Mouse (Mus musculus): Measurements from ENCODE around the gene A2ml1. TPM values are rescaled to one million over a fixed set of nuclear protein-coding genes. Genes with fewer than 3 reads are reported as not detected.
A peak's percentile ranks its signal among the peaks of the same experiment; 100 is the strongest.

The A2ml1 gene
- polyA plus RNA-seq, 1 experiment from 2014 or later, result 0.20 TPM

DNA sequence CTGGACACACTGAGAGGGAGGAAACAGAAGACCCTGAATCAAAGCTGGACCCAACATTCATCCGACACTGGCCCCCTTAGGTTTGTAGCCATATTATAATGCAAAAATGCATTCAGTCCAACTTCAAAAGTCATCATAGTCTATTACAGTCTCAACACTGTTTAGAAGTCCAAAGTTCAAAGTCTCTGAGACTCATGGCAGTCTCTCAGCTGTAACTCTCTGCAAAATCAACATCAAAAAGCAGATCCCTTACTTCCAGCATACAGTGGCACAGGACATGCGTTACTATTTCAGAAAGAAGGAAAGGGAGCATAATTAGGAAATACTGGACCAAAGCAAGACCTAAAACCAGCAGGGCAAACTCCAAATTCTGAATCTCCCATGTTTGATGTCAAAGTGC is 46.2 kb downstream of the A2ml1 start:
- Histone ChIP-seq H3K4me3 (no peak overlapping the region), H3K9me3 (no peaks in the 10 kb centered on the region), H3K4me1 (no peaks in the 10 kb centered on the region), H3K36me3 (no peaks in the 10 kb centered on the region), H3K27me3 (ENCODE audit: insufficient read depth, poor library complexity, severe bottlenecking) (no peaks in the 10 kb centered on the region), H3K27ac (no peak overlapping the region)
- no peak for DNase-seq (ENCODE audit: low spot score)
- WGBS, result 83% methylated on average over 2 of the region's 2 CpGs

DNA sequence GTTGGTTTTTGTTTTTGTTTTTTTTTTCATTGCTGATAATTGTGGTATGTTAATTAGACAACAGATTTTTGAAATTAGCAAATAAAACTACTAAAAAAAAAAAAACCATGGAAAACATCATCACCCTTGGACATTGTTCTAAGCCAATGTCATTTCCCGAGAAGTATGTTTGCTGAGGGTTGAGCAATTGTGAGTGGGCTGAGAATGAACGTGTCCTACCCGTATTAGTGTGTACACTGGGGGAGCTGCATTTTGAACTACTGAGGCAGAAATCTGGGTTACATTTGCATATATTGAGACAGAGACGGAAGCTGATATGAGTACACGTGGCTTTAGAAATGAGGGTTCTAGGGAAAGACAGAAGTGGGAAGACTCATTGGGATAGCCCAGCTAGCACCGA is 48.1 kb downstream of the A2ml1 start:
- WGBS, result 90% methylated on average over 6 of the region's 6 CpGs
- no peaks in the 10 kb centered on the region for H3K36me3 ChIP-seq
- no peaks in the 10 kb centered on the region for H3K27me3 ChIP-seq (ENCODE audit: insufficient read depth, poor library complexity, severe bottlenecking)
- H3K9me3 ChIP-seq, result no peaks in the 10 kb centered on the region
- H3K27ac ChIP-seq, result no peak overlapping the region
- no peak for DNase-seq (ENCODE audit: low spot score)
- no peaks in the 10 kb centered on the region for H3K4me1 ChIP-seq
- H3K4me3 ChIP-seq, result no peak overlapping the region

DNA sequence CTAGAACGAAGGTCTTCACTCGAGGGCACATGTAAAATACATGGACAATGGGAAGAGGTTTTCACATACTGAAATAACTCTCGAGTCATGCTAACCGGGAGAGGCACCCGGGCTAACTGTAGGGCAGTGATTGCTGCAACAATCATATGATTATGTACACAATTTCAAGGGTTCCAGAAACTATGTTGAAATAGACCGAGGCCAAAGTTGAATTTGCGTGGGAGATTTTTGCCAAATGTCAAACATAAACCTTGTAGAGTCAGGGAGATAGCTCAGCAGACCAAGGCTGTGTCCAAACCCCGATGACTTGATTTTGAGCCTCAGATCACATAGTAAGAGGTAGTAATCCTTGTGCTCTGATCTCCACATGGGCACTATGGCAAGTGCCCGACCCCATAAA is 48.7 kb downstream of the A2ml1 start:
- Histone ChIP-seq H3K27me3 (ENCODE audit: insufficient read depth, poor library complexity, severe bottlenecking) (no peaks in the 10 kb centered on the region), H3K4me1 (no peaks in the 10 kb centered on the region), H3K4me3 (no peak overlapping the region), H3K9me3 (no peaks in the 10 kb centered on the region), H3K36me3 (no peaks in the 10 kb centered on the region), H3K27ac (no peak overlapping the region)
- 85% methylated on average over 9 of the region's 9 CpGs for WGBS
- no peak for DNase-seq (ENCODE audit: low spot score)

DNA sequence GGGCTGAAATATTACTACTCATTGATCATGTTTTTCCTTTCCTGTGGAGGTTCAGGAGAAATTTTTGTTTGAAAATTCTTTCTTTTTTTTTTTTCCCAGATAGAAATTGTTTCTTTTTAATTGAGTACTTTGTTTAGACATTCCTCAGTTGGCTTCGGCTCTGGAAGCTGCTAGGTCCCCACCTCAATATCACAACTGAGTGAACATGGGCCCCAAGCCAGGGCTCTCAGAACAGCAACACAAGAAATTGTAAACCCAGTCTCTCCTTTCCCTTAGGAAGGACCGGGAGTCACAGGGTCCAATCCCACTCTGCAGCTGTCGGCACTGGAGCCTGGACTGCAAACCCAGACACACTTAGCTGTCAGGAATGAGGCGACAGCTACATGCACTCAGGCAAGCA is 52.9 kb downstream of the A2ml1 start:
- no peak for DNase-seq (ENCODE audit: low spot score)
- H3K27ac ChIP-seq, result no peak overlapping the region
- no peaks in the 10 kb centered on the region for H3K9me3 ChIP-seq
- WGBS, result 45% methylated on average over 4 of the region's 4 CpGs
- no peaks in the 10 kb centered on the region for H3K36me3 ChIP-seq
- no peaks in the 10 kb centered on the region for H3K4me1 ChIP-seq
- no peaks in the 10 kb centered on the region for H3K27me3 ChIP-seq (ENCODE audit: insufficient read depth, poor library complexity, severe bottlenecking)
- no peak overlapping the region for H3K4me3 ChIP-seq

DNA sequence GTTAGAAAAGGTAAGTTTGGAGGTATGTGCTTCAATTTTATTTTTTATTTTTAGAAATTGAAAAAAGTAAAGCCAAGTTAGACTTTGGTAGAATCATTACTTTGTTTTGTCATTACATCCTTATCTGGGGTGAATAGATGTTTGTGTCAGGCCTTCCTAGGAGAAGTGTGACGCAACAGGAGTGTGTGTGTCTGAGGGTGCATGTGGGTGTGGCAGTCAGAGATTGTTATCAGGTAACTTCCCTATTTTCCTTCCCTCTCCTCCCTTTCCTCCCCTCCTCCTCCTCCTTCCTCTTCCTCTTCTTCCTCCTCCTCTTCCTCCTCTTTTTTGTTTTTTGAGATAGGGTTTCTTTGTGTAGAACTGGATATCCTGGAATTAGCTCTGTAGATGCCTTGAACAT is 54.3 kb downstream of the A2ml1 start:
- H3K4me3 ChIP-seq, result no peak overlapping the region
- no peaks in the 10 kb centered on the region for H3K9me3 ChIP-seq
- no peaks in the 10 kb centered on the region for H3K36me3 ChIP-seq
- no peak for DNase-seq (ENCODE audit: low spot score)
- WGBS, result 52% methylated on average over 1 of the region's 1 CpGs
- no peaks in the 10 kb centered on the region for H3K27me3 ChIP-seq (ENCODE audit: insufficient read depth, poor library complexity, severe bottlenecking)
- no peaks in the 10 kb centered on the region for H3K4me1 ChIP-seq
- no peak overlapping the region for H3K27ac ChIP-seq

DNA sequence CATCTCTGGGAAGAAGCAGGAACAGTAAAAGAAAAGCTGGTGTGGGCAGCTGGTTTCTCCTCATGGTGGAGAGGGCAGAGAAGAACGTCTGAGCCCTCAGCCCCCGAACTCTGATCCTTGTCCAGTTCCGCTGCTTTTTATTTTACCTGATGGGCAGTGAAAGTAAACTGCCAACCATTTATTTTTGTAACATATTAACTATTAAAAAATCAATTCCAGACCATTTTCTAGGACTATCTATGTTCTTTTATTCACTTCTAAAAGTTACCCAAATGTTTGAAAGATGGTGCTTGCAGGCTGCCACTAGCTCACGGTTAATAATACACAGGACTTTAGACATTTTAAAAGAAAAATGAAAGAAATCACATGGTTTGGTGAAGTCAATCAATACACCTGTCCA is 54.8 kb downstream of the A2ml1 start, which contains the start of gene Pzp:
Pzp (minus strand) TSS at position 120 of the 400 bp plus-strand sequence.
- H3K27me3 ChIP-seq (ENCODE audit: insufficient read depth, poor library complexity, severe bottlenecking), result no peaks in the 10 kb centered on the region
- H3K27ac ChIP-seq, result no peak within 1 kb of the TSS
- no peaks in the 10 kb centered on the region for H3K36me3 ChIP-seq
- 84% methylated on average over 4 of the region's 4 CpGs for WGBS
- H3K9me3 ChIP-seq, result no peaks in the 10 kb centered on the region
- DNase-seq (ENCODE audit: low spot score), result no peak
- no peaks in the 10 kb centered on the region for H3K4me1 ChIP-seq
- no peak within 1 kb of the TSS for H3K4me3 ChIP-seq

DNA sequence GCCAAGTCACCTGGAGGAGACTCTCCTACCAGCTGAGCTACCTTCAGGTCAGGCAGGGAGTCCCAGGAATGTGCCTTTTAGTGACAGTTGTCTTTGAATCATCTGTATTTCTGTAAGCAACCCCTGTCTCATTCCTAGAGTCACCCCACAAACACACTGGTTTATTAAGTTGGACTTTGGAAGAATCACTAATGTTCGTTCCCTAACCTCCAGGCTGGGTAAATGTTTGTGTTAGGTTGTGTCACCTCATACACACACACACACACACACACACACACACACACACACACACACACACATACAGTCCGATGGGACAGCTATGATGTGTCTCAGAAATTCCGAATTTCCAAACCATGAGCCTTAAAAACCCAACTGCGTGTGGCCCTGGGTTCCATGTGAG is 55.6 kb downstream of the A2ml1 start:
- Histone ChIP-seq H3K4me1 (no peaks in the 10 kb centered on the region), H3K27ac (no peak overlapping the region), H3K9me3 (no peaks in the 10 kb centered on the region), H3K4me3 (no peak overlapping the region), H3K36me3 (no peaks in the 10 kb centered on the region), H3K27me3 (ENCODE audit: insufficient read depth, poor library complexity, severe bottlenecking) (no peaks in the 10 kb centered on the region)
- DNase-seq (ENCODE audit: low spot score), result no peak
- 87% methylated on average over 4 of the region's 4 CpGs for WGBS

DNA sequence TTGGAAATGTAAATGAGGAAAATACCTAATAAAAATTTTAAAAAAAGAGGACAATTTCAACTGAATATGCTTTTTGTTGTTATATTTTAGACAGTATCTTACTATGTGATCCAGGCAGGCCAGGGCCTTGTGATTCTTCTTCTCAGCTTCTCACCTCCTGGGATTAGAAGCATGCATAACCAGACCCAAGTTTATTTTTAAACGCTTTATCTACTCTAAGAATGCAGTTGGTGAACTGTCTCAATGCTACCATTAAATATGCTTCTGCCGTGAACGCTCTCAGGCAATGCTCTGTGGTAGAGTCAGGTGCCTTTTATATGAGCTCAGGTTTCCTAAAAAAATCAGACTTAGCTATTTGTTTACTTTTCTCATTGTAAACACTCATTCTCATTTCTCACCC is 58.0 kb downstream of the A2ml1 start:
- Histone ChIP-seq H3K27ac (peak overlapping the region; percentile 29; the same call in 1 of the 2 replicates), H3K9me3 (no peaks in the 10 kb centered on the region)
- WGBS, result 53% methylated on average over 3 of the region's 3 CpGs

DNA sequence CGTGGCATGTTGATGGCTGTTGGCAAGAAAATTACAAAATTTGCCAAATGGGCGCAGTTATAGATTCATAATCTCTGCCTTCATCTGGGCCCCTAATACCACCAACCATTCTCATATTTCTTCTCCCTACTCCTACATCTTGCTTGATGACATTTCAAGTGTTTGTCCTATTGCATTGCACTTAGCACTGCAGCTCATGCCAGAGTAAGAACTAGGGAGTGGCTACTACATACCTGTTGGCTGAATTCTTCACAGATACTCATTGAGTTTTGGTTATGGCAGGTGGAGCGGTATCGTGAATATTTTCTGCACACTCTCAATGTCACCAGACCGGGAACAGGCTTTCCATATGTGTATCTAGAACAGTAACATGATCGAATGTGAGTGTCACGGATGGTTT is 62.2 kb downstream of the A2ml1 start:
- H3K27ac ChIP-seq, result no peak overlapping the region
- no peaks in the 10 kb centered on the region for H3K36me3 ChIP-seq
- H3K27me3 ChIP-seq (ENCODE audit: insufficient read depth, poor library complexity, severe bottlenecking), result no peaks in the 10 kb centered on the region
- H3K4me1 ChIP-seq, result no peaks in the 10 kb centered on the region
- no peak for DNase-seq (ENCODE audit: low spot score)
- WGBS, result 90% methylated on average over 7 of the region's 7 CpGs
- H3K9me3 ChIP-seq, result no peaks in the 10 kb centered on the region
- H3K4me3 ChIP-seq, result no peak overlapping the region

More for the DNA sequence above, 58.0 kb downstream of the A2ml1 start:
- no peak for DNase-seq (ENCODE audit: low spot score)
- no peaks in the 10 kb centered on the region for H3K27me3 ChIP-seq (ENCODE audit: insufficient read depth, poor library complexity, severe bottlenecking)
- H3K4me3 ChIP-seq, result no peak overlapping the region
- no peaks in the 10 kb centered on the region for H3K36me3 ChIP-seq
- no peaks in the 10 kb centered on the region for H3K4me1 ChIP-seq

DNA sequence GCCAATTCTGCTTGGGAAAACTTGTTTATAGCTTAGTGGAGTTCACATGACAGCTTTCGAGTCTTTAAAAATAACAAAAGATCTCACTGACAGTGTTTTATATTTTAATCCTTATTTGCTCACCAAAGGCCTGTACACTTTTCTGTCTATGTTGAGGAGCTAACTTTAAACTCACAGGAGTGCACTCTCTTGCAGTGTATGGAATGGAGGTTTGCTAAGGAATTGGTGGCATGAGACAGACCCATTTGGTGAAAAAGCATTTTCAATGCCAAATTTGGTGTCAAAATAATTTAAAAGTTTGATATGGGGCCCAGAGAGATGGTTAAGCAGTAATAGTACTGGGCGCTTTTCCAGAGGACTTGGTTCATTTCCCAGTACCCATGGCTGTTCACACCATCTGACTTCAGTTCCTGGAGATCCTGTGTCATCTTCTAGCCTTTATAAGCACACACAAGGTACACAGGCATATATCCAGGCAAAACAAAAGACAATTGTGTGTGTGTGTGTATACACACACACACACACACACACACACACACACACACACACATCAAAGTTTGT is 75.7 kb downstream of the A2ml1 start:
- Histone ChIP-seq H3K9me3 (no peaks in the 10 kb centered on the region), H3K27ac (no peak overlapping the region), H3K4me3 (no peak overlapping the region), H3K4me1 (no peaks in the 10 kb centered on the region), H3K27me3 (ENCODE audit: insufficient read depth, poor library complexity, severe bottlenecking) (no peaks in the 10 kb centered on the region), H3K36me3 (no peaks in the 10 kb centered on the region)
- WGBS, result 72% methylated on average over 2 of the region's 2 CpGs
- no peak for DNase-seq (ENCODE audit: low spot score)

DNA sequence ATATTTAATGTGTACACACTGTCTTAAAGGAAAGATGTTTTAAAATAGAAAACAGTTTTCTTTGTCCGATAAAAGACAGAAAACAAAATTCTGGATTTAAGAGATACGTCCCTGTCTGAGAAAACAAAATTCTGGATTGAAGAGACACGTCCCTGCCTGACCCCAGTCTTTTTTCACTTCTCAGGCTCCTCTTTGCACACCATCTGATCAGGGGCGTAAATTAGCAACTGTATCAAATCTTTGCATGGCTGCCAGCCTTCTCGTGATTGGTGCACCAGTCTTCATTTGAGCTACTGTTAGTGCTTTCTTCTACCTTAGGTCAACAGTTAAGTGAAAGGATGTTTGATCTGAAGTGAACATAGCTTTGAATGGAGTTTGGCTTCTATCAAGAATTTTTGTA is 76.7 kb downstream of the A2ml1 start:
- Histone ChIP-seq H3K27ac (no peak overlapping the region), H3K4me1 (no peaks in the 10 kb centered on the region), H3K4me3 (no peak overlapping the region), H3K36me3 (no peaks in the 10 kb centered on the region), H3K27me3 (ENCODE audit: insufficient read depth, poor library complexity, severe bottlenecking) (no peaks in the 10 kb centered on the region), H3K9me3 (no peaks in the 10 kb centered on the region)
- no peak for DNase-seq (ENCODE audit: low spot score)
- 80% methylated on average over 5 of the region's 5 CpGs for WGBS

DNA sequence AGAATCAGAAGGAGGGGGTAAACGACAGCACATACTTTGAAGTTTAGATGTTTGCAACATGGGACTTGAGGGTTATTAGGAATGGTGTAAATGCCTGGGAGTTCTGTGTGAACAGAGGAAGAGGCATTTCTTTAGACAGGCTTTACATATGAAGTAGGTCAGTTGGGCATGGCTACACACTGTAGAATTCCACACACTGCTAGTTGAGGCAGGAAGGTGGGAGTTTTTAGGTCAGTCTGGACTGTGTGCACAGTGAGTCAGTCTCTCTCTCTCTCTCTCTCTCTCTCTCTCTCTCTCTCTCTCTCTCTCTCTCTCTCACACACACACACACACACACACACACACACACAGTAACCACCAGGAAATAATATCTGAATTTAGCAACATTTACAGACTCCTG is 86.1 kb downstream of the A2ml1 start:
- H3K27me3 ChIP-seq (ENCODE audit: insufficient read depth, poor library complexity, severe bottlenecking), result no peaks in the 10 kb centered on the region
- H3K36me3 ChIP-seq, result no peaks in the 10 kb centered on the region
- no peak overlapping the region for H3K4me3 ChIP-seq
- H3K27ac ChIP-seq, result no peak overlapping the region
- WGBS, result 74% methylated on average over 1 of the region's 1 CpGs
- DNase-seq (ENCODE audit: low spot score), result no peak
- no peaks in the 10 kb centered on the region for H3K9me3 ChIP-seq
- H3K4me1 ChIP-seq, result no peaks in the 10 kb centered on the region

DNA sequence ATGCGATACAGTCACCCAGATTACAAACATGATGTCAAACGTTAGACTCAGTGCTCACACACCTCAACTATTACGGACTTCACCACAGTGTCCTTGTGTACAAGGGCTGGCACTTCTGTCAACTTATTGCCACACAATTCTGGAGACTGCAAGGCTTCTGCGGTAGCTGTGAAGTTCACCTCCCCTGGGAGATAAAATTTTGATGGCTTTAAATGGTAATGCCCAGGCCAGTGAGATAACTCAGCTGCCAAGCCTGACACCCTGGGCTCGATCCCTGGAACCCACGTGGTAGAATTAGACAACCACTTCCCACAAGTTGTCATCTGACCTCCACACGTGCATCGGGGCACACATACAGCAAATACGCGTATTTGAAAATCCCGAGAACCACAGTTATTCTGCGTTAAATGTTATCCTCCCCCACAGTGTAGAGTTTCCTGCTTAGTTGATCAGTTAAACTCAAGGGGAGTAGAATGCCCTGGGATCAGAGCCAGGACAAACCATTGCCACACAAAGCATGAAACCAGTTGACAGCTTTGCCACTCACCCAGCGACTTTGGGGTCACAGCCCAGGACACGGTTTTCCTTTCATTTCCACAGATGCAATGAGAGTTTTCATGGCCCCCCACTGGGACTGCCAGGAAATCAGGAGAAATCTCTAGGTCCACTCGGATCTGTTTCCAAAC is 86.6 kb downstream of the A2ml1 start:
- no peaks in the 10 kb centered on the region for H3K9me3 ChIP-seq
- WGBS, result 70% methylated on average over 15 of the region's 15 CpGs
- DNase-seq (ENCODE audit: low spot score), result no peak
- no peaks in the 10 kb centered on the region for H3K4me1 ChIP-seq
- no peaks in the 10 kb centered on the region for H3K27me3 ChIP-seq (ENCODE audit: insufficient read depth, poor library complexity, severe bottlenecking)
- no peaks in the 10 kb centered on the region for H3K36me3 ChIP-seq
- H3K27ac ChIP-seq, result no peak overlapping the region
- no peak overlapping the region for H3K4me3 ChIP-seq

DNA sequence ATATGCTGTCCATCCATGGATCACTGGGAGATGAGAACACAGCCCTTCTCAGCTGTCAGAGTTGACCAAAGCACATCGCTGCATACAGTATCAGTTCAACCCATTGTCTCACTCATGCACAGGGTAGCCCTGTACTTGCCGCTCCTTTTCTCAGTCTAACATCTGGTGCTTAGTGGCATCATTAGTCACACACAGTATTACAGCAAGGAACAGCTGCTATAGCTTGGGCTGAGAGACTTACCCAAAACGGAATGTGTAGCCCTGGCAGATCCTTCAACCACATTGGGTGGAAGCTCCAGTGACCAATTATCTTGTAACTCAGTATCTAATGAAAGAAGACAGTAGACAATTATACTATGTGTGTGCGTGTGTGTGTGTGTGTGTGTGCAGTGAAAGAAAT is 89.5 kb downstream of the A2ml1 start:
- 85% methylated on average over 4 of the region's 4 CpGs for WGBS
- H3K27ac ChIP-seq, result no peak overlapping the region
- no peak for DNase-seq (ENCODE audit: low spot score)
- no peaks in the 10 kb centered on the region for H3K27me3 ChIP-seq (ENCODE audit: insufficient read depth, poor library complexity, severe bottlenecking)
- H3K4me1 ChIP-seq, result no peaks in the 10 kb centered on the region
- H3K9me3 ChIP-seq, result no peaks in the 10 kb centered on the region
- no peak overlapping the region for H3K4me3 ChIP-seq
- H3K36me3 ChIP-seq, result no peaks in the 10 kb centered on the region

Measured in heart, embryonic 10.5 days (tissue).